Mouse (Mus musculus) spleen, postnatal 36 days (tissue): ENCODE results near the gene Tmem248.

Experiments used
- DNase-seq, 2 experiments: peaks; one replicate each; pipeline ENCODE4 v3.0.0; 2022; ENCODE audit warnings: low spot score in 2 of 2, mixed read lengths in 1 of 2

The Tmem248 gene

DNA sequence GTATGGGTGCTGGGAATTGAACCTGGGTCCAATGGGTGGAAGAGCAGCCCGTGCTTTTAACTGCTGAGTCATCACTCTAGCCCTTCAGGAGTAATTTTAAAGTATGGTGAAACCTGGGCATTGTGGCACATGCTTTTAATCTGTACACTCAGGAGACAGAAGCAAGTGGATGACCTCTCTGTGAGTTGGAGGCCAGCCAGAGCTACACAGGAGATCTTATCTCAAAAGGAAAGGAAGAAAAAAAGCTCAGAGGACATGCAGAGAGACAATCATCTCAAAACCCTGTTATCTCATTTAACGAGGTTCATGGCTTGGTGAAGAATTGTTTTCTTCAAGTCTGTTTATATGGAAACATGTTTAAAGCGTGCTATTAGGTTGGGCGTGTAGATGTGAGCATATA lies 12.9 kb upstream of the Tmem248 start:
- DNase-seq, result no peak

DNA sequence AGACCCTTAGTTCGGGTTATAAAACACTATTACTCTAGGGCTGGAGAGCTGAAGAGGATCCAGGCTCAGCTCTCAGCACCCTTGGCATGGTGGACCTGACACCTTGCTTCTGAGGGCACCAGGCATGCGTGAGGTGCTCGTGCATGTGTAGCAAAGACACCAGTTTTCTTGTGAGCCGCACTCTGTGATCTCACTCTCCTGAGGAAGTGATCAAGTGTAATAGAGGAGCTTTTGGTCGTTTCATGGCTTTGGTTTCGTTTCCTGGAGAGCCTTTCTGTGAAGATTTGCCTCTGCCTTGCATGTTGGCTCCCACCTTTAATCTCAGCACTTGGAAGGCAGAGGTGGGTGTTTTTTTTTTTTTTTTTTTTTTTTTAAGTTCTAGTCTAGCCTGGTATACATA lies 12.3 kb upstream of the Tmem248 start:
- no peak for DNase-seq

DNA sequence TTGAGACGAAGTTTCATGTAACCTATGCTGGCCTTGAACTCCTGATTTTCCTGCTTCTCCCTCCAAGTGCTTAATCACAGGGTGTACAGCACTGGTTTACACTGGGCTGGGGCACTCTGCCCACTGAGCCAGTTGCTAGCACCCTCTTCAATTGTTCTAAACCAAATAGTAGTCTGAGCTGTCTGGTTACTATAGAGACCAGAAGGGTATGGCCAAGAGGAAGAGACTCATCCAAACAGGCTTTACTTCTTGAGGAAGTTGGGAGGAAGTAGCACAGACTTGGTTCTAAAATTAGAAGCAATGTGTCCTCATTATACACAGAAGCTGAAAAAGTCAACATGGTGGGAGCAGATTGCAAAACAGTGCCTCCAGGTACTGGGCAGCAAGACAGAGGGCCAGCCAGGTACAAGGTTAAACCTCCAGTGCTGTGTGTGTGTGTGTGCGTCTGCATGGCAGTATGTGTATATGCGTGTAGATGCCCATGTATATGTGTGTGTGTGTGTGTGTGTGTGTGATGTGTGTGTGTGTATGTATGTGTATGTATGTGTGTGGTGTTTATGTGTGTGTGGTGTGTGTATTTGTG lies 11.3 kb upstream of the Tmem248 start:
- no peak for DNase-seq

DNA sequence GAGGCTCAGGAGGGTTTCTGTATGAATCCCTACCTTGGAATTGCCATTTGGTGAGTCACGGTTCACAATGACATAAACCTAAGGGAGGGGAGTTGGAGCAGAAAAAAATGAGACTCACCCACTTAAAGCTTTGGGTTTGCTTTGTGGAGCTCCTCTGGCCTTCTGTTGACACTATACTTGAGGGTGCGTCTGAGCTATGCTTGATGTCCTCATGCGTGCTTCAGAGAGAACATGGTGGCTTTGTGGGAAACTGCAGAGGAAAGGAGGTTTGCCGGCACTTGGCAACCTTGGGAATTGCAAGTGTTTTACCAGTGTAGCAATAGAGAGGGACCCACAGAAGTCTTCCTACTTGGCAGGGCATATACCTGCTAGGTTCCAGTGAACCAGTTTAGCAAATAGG lies 9.6 kb upstream of the Tmem248 start:
- DNase-seq, result no peak

DNA sequence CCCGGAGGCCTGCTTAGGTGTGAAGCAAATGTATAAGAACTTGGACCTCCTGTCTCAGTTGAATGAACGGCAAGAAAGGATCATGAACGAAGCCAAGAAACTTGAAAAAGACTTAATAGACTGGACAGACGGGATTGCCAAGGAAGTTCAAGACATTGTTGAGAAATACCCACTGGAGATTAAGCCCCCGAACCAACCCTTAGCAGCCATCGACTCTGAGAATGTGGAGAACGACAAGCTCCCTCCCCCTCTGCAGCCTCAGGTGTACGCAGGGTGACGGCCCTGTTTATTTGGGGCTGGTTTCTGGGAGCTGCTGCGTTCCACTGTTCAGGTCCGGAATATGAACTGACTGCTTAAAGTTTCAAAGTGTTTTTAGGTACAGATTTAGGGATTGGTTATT lies 3.9 kb upstream of the Tmem248 start:
- no peak for DNase-seq

DNA sequence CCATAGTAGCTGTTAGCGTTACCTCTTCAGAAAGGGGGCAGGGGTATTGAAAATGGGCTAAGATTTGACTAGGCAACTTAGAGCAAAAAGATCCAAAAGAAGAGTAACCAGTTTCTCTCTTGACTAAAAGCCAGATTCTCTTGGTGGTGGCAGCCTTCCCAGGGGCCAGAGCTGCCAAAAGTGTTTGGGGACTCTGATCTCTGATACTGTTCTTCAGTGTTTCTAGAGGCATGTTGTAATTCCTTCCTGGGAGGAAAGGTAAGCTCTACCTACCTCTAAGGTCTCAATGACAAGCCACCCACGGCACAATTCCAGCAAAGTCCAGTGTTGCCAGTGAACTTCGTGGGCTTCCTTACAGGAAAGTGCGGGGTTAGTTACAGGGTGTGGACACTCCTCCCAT lies 525 bp downstream of the Tmem248 start:
- no peak for DNase-seq

DNA sequence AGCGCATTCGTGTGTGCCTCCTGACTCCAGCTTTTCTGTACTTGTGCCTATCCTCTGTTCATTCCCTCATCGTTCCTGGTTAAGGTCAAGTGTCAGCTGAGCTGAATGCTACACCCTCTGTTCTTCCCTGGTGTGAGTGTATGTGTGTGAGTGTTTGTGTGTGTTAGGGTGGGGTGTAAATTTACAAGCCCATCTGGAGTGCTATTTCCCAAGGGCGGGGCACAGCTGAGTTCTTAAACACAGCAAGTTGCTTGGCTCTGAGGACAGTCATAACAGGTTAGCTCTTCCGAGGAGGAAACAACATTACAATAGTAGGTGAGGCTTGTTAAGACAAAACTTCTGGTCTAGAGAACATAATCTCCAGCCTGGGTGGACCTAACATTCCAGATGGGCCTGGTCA lies 1.5 kb downstream of the Tmem248 start:
- no peak for DNase-seq

DNA sequence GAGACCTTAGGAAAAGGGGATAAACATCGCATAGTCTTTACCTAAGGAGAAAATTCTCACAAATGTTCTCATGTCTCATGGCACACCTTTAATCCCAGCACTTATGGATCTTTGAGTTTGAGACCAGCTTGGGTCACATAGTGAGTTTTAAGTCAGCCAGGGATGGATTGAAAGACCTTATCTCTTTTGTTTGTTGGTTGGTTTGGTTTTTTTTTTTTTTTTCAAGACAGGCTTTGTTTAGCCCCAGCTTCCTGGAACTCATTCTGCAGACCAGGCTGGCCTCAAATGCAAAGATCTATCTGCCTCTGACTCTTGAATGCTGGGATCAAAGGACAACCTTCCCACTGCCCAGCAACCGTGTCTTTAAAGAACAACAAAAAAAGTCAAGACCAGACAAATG lies 4.4 kb downstream of the Tmem248 start:
- DNase-seq, result no peak

DNA sequence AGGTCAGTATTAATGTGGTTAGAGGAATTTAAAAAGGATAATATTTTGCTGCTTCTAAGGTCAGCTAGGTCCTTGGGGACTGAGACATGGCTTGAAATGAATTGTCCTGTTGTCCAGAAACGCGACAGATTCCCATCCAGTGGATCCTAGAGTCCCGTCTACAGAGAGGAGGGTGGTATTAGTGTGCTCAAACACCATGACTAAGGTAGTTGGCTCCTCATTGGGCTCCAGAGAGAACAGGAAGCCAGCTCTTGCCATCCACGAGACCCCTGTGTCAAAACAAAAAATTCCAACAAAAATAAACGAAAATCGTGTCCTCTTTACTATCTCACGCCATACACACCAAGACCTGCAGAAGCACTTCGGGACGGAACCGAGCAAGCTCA lies 4.9 kb downstream of the Tmem248 start:
- DNase-seq, result no peak

DNA sequence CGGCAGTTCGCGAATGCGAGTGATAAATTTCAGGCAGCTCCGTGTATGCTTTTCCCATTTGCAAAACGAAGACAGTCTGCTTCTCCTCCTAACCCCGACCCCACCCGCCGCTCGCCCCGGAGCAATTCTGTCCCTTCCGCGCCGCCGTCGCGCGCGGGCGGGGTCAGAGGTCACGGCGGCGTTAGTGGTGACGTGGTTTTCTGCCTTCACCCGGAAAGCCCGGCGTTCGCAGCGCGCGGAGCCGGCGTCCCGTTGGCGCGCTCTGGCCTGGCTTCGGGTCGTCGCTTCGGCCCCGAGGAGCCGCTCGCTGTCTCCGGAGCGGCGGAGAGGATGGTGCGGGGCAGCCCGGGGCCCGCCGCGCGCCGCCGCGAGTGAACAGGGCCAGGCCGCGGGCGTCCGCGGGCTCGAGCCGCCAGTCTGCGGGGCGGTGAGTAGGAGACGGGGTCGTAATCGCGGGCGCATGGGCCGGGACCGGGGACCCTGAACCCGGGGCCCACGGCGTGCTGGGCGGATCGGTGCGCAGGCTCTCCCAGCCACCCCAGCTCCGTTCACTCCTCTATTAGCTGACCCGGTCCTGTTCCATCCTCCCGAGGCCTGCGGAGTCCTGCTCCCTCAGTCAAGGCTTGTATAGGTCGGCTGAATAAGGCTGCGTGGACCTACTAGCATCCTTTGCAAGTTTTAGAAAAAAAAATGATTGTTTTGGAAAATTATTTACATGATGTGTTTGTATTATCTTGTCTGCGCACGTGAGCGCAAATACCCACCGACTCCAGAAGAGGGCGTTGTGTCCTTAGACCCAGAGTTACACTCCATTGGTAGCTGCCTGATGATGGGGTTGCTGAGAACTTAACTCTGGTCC lies 5.5 kb downstream of the Tmem248 start:
- DNase-seq, result peak; percentile 92 to 94

DNA sequence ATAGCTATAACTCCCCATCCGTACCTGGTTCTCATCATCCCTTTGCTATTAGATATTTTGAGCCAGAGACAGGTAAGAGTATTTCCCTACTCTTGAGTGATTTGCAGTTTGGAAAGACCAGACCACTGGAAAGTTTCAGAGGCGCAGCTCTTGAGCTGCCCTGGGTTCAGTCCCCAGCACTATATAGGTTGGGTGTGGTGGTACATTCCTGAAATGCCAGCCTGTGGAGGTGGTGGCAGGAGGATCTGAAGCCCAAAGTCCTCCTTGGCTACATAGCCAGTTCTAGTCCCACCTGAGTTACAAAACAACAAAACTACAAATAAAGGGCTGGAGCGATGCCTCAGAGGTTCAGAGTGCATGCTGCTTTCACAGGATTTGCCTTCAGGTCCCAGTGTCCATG lies 9.9 kb downstream of the Tmem248 start:
- no peak for DNase-seq

DNA sequence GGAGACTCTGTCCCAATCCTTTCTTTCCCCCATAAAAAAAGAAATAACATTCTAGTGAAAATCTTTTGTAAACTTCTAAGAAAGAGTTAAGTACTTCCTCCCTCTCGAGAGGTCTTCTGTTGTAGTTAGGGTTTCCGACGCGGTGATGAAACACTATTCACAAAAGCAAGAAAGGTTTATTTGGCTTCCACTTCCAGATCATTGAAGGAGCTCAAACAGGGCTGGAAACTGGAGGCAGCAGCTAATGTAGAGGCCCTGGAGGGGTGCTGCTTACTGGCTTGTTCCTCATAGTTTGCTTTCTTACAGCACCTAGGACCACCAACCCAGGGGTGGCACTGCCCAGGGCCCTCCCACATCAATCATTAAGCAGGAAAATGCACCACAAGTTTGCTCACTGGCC lies 11.2 kb downstream of the Tmem248 start:
- no peak for DNase-seq

DNA sequence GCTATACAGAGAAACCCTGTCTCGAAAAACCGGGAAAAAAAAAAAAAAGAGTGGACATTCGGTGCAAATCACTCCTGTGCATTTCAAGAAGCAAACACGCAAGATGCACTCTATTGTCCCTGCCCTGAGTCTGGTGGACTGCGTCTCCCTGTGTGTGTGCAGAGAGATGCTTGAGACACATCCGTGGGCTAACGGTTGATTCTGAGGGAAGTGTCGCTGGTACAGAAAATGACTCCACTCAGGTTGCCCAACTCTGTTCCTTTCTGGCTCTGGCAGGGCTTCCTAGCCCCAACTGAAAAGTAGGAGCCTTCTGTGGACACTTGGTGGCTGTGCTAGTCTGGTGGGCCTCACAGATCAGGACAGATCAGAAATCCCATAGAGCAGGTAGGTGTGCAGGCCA lies 19.4 kb downstream of the Tmem248 start:
- no peak for DNase-seq

DNA sequence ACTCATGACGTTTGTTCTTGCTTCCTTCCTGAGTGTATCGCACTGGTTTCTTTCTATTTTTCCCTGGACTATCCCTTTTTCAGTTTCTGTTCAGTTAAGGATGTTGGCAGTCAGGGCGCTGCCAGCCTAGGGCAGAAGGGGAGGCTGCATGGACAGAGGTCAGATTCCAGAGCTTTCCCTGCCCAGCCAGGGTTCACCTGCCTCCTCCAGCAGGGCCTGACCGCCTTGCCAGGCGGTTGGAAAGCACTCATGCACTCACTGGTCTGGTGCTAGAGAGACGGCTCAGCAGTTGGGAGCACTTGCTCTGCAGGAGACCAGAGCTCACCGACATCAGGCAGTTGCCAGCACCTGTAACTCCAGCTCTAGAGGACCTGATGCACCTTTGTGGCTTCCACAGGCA lies 22.4 kb downstream of the Tmem248 start:
- no peak for DNase-seq

DNA sequence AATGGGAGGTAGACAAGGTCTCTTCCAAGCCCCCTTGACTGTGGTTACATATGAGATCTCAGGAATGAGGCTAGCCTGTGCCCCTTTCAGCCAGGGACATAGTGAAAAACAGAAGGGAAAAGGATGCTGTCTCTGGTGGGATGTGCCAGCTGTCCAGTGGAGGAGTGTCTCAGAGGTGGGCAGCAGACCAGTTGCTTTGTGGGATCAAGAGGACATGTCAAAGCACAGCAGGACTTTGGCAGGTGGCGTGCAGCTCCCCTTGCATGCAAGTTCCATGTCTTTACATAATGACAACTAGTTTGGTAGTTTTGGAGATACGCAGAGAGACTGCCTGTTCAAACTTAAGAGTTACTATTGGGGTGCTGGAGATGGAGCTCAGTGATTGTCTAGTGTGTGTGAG lies 23.0 kb downstream of the Tmem248 start:
- DNase-seq, result no peak

DNA sequence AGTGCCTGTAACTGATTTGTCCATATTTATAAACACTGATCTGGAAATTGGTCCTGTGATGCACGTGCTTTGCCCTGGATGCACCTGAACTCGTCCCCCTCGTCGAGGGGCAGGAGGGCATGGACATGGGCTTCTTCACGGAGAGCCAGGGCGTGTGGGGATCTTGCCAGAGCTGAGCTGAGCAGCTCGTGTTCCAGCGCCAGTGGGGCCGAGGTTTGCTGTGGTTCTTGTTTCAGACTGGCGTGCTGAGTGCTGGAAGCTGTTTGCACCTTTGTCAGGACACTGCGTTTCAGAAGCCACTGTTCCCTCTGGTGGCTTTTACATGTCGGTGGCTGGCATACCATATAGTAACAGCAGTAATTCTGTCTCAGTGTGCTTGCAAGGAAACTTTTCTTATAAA lies 24.5 kb downstream of the Tmem248 start:
- no peak for DNase-seq

DNA sequence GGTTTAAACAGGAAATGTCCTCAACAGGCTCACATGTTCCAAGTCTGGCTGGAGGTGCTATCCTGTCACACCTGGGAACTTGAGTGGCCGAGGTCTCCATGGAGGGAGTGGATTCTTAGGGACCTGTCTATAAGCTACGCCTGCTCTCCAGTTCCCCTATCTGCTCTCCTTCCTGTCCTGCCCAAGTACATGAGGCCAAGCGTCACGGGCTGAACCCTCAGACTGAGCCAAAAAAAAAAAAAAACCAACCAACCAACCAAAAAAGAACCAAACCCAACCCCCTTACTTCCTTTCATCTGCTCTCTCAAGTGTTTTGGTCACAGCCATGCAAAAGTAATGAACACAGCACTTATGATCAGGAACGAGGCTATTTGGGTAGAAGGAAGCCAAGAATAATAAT lies 30.9 kb downstream of the Tmem248 start:
- no peak for DNase-seq

DNA sequence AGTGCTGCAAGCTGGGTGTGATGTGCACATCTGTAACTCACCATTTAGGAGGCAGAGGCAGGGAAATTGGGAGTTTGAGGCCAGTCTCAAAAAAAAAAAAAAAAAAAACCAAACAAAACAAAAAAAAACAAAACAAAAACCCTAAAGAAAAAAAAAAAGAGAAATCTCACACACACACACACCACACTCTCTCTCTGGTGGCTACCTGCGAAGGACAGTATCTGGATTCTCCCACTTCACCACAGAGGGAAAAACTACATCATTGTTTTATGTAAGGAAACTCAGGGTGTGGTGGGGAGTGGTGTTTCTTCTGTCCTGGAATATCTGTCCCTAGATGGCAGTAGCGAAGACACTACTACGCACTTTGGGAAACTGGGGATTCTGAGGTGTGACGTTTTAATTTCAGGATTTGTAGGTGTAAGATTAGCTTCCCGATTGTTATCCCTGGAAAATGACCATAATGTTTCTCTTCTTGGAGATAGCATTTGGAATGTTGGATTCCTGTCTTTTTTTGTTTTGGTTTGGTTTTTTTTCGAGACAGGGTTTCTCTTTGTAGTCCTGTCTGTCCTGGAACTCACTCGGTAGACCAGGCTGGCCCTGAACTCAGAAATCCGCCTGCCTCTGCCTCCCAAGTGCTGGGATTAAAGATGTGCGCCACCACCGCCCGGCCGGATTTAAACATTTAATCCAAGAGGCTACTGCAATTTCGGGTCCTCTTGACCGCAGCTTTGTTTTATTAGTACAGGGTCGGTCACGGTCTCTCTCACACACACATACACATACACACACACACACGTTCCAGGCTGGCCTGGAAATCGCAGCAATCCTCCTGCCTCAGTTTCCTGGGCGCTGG lies 37.5 kb downstream of the Tmem248 start:
- DNase-seq, result peak in 1 of 2 experiments; percentile 38

DNA sequence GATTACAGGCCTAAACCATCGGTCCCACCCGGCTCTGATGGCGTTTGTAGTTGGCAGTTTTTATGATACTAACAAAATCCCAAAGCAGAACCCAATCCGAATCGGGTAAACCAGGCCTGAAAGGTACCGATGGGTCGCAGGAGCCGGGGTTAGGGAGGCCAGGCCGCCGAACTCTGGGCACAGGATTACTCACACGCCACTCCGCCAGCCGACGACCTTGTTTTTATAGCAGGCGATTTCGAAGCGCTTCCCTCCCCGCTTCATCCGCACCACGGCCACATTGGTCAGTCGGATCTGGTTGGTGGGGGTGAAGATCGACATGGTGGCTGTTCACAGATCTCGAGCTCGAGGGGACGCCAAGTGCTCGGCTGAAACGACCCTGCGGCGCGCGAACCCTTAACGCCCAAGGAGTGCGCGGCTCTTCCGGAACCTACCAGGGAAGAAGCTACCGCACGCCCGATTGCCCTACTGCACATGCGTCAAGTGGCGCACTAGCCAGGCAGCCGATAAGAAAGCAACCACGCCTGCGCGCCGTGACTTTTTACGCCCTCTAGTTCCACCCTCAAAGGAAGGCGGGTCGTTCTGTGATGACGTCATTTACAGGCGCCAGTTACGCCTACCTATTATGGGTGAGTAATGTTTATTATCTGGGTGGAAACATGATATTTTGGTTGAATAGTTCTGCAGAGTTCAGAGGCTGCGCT lies 38.3 kb downstream of the Tmem248 start, which contains the start of the genes Sbds and Tyw1:
Gene Sbds, minus strand, starts transcription at position 514 of the 704 bp plus-strand sequence.
Gene Tyw1, plus strand, starts transcription at position 603 of the 704 bp plus-strand sequence.
- peak; percentile 98 to 99 for DNase-seq

DNA sequence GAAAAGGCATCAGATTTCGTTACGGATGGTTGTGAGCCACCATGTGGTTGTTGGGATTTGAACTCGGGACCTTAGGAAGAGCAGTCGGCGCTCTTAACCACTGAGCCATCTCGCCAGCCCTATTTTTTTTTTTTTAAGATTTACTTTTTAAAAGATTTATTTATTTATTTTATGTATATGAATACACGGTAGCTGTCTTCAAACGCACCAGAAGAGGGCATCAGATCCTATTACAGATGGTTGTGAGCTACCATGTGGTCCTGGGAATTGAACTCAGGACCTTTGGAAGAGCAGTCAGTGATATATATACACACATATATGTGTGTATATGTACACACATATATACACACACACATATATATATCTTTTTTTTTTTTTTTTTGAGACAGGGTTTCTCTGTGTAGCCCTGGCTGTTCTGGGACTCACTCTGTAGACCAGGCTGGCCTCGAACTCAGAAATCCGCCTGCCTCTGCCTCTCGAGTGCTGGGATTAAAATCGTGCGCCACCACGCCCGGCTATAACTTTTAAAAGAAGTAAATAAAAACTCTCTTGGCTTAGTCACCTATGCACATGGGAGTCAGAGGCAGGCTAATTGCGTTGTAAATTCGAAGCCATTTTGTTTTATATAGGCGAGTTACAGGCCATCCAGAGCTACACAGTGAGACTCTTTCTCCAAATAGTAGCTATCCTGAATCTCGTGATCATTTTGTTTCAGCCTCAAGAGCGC lies 39.1 kb downstream of the Tmem248 start:
- peak in 1 of 2 experiments; percentile 8 for DNase-seq

DNA sequence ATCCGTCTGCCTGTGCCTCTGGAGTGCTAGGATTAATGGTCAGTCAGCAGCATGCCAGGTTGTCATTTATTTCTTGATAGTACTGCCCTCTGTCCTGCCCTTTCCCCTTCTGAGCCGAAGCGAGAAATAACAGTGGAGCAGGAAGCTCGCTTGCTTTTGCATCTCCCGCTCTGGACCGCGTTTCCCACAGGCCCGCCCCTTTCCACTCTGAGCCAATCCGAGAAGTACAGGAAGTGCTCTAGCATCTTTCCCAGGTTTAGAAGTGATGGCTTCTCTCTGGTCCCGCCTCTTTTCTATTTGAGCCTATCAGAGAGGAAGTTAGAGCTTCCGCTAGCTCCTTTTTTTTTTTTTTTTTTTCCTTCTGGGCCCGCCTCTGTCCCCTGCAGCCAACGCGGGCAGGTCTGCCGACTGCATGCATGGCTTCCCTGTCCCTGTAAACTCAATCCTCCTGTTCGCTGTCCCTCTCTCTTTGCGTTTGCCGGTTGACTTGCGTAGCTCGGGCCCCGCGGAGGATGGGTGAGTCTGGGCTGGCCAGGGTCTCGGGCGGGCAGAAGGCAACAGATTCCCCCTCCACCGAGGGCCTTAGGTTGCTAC lies 39.9 kb downstream of the Tmem248 start:
- DNase-seq, result peak; percentile 95 to 97
